Mouse (Mus musculus): ENCODE measurements around the gene Sfi1.
"Not testable (repeated sequence)": the region's sequence is repeated elsewhere in the genome, so short reads cannot be mapped to it uniquely, and the experiment has no call there.

Gene Sfi1

GRCm38 (mm10) chr11:3143984-3144383 is 49.3 kb downstream of the Sfi1 start:
- not testable (repeated sequence) for DNase-seq

- peak; percentile 99 for DNase-seq
Measured at GRCm38 (mm10) chr11:3142413-3142812, 50.9 kb downstream of the Sfi1 start.

- peak; percentile 60 for DNase-seq
Measured at GRCm38 (mm10) chr11:3140967-3141535, 52.2 kb downstream of the Sfi1 start.

- DNase-seq, result peak; percentile 98
Measured at GRCm38 (mm10) chr11:3138323-3138722, 54.9 kb downstream of the Sfi1 start.

- peak; percentile 97 for DNase-seq
Measured at GRCm38 (mm10) chr11:3137279-3137678, 56.0 kb downstream of the Sfi1 start.

GRCm38 (mm10) chr11:3135956-3136355 is 57.3 kb downstream of the Sfi1 start:
- not testable (repeated sequence) for DNase-seq

- DNase-seq, result peak; percentile 92
Measured at GRCm38 (mm10) chr11:3135391-3135790, 57.9 kb downstream of the Sfi1 start.

- DNase-seq, result not testable (repeated sequence)
Measured at GRCm38 (mm10) chr11:3133360-3133759, 59.9 kb downstream of the Sfi1 start.

GRCm38 (mm10) chr11:3132957-3133356 is 60.3 kb downstream of the Sfi1 start:
- peak; percentile 91 for DNase-seq

- DNase-seq, result peak; percentile 98
Measured at GRCm38 (mm10) chr11:3132001-3132400, 61.3 kb downstream of the Sfi1 start.

GRCm38 (mm10) chr11:3129852-3130251 is 63.4 kb downstream of the Sfi1 start:
- DNase-seq, result peak; percentile 99

- peak; percentile 94 for DNase-seq
Measured at GRCm38 (mm10) chr11:3129276-3129675, 64.0 kb downstream of the Sfi1 start.

- DNase-seq, result peak; percentile 96
Measured at GRCm38 (mm10) chr11:3127303-3127795, 65.9 kb downstream of the Sfi1 start.

GRCm38 (mm10) chr11:3126478-3127302 is 66.6 kb downstream of the Sfi1 start:
- DNase-seq, result peak; percentile 100

GRCm38 (mm10) chr11:3125922-3126321 is 67.3 kb downstream of the Sfi1 start:
- peak; percentile 95 for DNase-seq

- peak; percentile 94 for DNase-seq
Measured at GRCm38 (mm10) chr11:3124932-3125810, 68.1 kb downstream of the Sfi1 start.

- no peak for DNase-seq
Measured at GRCm38 (mm10) chr11:3114403-3114802, 78.9 kb downstream of the Sfi1 start.

GRCm38 (mm10) chr11:3106154-3106553 is 87.1 kb downstream of the Sfi1 start:
- DNase-seq, result peak; percentile 5

- DNase-seq, result peak; percentile 94
Measured at GRCm38 (mm10) chr11:3105261-3105731, 88.0 kb downstream of the Sfi1 start.

GRCm38 (mm10) chr11:3104501-3105260 is 88.6 kb downstream of the Sfi1 start:
- DNase-seq, result peak; percentile 91

GRCm38 (mm10) chr11:3103619-3104164 is 89.6 kb downstream of the Sfi1 start:
- no peak for DNase-seq

GRCm38 (mm10) chr11:3102626-3103025 is 90.6 kb downstream of the Sfi1 start:
- not testable (repeated sequence) for DNase-seq

All from heart, adult 11 months (tissue).